Mouse (Mus musculus) limb, embryonic 10.5 days (tissue): Measurements from ENCODE around the gene Ube2cbp. TPM values are rescaled to one million over a fixed set of nuclear protein-coding genes. Genes with fewer than 3 reads are reported as not detected.

ENCODE experiments used
- DNase-seq: peaks from one replicate; pipeline ENCODE4 v3.0.0-alpha.2; 2017; ENCODE audit warnings: low spot score
- H3K27ac ChIP-seq: fragments of 300-500 bp; sonication (generic); 2 replicates; pipeline ENCODE4 v1.5.1; 2016; ENCODE audit warnings: mild to moderate bottlenecking
- H3K27me3 ChIP-seq: fragments of 300-500 bp; sonication (generic); 2 replicates; pipeline ENCODE4 v1.6.1; 2016; ENCODE audit warnings: low read depth, mild to moderate bottlenecking; ENCODE audit not compliant: poor library complexity, severe bottlenecking
- H3K36me3 ChIP-seq: fragments of 300-500 bp; sonication (generic); 2 replicates; pipeline ENCODE4 v1.6.1; 2016; ENCODE audit warnings: mild to moderate bottlenecking, moderate library complexity
- H3K4me1 ChIP-seq: fragments of 300-500 bp; sonication (generic); 2 replicates; pipeline ENCODE4 v1.6.1; 2016
- H3K4me3 ChIP-seq: fragments of 300-500 bp; sonication (generic); 2 replicates; pipeline ENCODE4 v1.5.1; 2016; ENCODE audit warnings: mild to moderate bottlenecking, moderate library complexity
- H3K9me3 ChIP-seq: fragments of 300-500 bp; sonication (generic); replicated peaks from 2 replicates; pipeline ENCODE4 v1.6.1; 2016; ENCODE audit warnings: mild to moderate bottlenecking
- WGBS: fragments of 180-500 bp; shearing (Covaris S2); methylation state at CpG from one replicate; pipeline ENCODE4 v1.1.7; 2016; 5-methylcytosine and 5-hydroxymethylcytosine counted together
- polyA plus RNA-seq: library from polyadenylated mRNA; unstranded; fragments of >200 nt; fragmentation: Nextera tagmentation; extraction: Ambion mirVana; gene quantifications from 2 replicates; pipeline ENCODE4 v1.2.1, GENCODE M21; 2016

The Ube2cbp gene
- polyA plus RNA-seq, 1 experiment from 2014 or later, result 7.8 TPM

DNA sequence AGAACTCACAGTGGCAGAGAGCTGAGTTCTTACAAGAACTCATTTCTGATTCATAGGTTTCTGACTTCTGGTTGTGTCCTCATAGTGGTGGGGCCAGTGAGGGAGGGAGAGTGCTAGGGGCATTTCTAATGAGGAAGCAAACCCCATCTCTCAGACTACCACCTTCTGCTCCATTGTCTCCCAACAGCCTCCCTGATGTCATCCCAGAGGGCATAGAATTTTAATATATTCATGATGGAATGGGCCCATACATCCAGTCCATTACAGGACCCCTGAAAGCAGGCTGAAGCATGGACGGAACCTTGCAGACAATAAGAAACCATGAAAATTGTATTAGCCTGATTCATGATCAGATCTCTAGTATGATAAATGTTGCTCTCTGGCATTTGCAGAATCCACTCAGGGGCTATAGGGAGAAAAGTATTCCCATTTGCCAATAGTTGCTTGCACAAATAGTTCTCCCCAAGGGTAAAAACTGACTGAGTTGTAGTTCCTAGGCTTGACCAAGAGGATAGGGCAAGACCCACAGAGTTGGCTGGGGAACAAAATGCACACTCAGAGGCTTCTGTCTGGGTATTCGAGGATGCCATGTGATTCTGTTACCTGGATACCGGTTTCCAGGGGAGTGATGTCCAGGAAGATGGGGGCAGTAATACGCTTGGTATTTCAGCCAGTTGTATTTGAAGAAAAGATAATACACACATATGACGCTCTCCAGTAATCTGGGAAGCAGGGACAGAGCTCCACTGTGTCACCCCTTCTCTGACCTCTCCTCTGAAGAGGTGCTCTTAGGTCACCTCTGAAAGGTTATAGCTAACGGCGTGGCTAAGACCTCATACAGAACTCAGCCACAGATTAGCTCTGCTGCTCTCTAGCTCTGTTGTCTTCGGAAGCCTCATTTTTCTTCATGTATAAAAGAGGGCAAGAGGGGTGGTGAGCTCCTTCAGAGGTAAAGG, 167.8 kb downstream of the Ube2cbp start:
- no peaks in the 10 kb centered on the region for H3K4me1 ChIP-seq
- no peaks in the 10 kb centered on the region for H3K27me3 ChIP-seq
- H3K4me3 ChIP-seq, result no peak overlapping the region
- H3K9me3 ChIP-seq, result no peaks in the 10 kb centered on the region
- DNase-seq, result no peak
- no peak overlapping the region for H3K27ac ChIP-seq
- no peaks in the 10 kb centered on the region for H3K36me3 ChIP-seq
- WGBS, result 86% methylated on average over 8 of the region's 8 CpGs

DNA sequence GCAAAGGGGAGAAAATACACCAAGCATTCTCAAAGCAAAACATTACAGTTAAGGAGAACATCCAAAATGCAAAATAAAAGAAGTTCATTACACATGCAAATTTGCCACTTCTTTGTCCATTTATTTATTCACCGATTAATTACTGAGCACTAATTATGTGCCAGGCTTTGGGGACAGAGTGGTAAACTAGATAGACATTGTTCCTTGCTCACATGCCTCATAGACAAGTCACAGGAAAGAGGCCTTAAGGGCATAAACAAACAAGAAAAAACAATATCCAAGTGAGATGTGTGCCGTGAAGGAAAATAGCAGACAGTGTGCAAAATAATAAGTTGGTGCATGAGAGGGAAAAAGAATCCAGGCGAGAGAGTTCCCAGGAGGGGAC, 177.2 kb downstream of the Ube2cbp start:
- 90% methylated on average over 3 of the region's 3 CpGs for WGBS
- H3K36me3 ChIP-seq, result no peaks in the 10 kb centered on the region
- no peak for DNase-seq

DNA sequence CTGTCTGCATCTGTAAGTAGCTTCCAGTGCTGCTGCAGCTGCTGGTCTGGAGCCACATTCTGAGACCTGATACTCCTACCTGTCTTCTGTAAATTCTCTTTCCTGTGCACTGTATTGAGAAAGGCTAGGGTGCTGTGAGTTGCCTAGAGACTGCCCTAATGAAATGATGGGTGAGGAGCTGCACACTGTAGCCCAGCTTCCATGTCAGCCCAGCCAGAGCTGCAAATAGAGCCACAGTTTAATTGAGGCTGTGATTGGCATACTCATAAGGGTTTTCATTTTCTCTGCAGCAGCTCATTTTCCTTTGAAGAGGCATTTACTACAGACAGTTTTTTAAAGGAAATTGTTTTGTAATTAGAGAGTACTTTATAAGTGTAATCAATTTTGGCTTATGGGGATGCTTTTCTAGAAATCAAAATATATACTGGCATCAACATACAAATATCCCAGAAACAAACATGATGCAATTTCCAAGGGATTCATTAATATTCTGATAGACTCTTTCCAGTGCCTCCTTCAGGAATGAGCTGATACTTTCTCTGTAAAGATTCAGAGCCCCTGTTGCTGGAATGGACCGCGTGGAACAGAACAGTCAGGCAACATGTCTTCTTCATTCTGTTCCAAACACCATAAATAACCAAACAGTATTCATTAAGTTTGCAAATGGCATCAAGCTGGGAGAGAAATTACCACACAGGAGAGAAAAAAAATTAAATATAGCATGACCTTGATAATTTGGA, 177.8 kb downstream of the Ube2cbp start:
- Histone ChIP-seq H3K9me3 (no peaks in the 10 kb centered on the region), H3K27me3 (no peaks in the 10 kb centered on the region), H3K4me3 (no peak overlapping the region), H3K4me1 (no peaks in the 10 kb centered on the region), H3K36me3 (no peaks in the 10 kb centered on the region), H3K27ac (no peak overlapping the region)
- no peak for DNase-seq
- 91% methylated on average over 2 of the region's 2 CpGs for WGBS

More for the DNA sequence above, 177.2 kb downstream of the Ube2cbp start:
- no peaks in the 10 kb centered on the region for H3K9me3 ChIP-seq
- H3K27me3 ChIP-seq, result no peaks in the 10 kb centered on the region
- H3K27ac ChIP-seq, result no peak overlapping the region
- no peaks in the 10 kb centered on the region for H3K4me1 ChIP-seq
- no peak overlapping the region for H3K4me3 ChIP-seq

DNA sequence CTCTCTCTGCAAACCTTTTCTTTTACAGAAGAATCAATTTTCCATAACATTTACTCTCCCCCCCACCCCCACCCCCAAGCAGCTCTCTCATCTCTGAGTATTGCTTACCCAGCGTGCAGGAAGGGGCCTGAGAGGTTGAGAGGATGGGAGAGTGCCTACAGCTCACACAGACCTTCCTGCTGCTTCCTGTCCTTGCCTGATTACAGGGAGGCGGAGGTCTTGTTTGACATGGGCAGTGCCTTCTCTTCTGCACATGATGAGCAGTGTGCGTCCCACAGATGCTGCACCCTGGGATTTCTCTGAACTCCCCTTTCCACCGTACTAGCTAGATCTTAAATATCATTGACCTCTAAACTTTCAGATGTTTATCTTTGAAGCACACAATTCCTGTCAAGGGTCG, 182.2 kb downstream of the Ube2cbp start:
- Histone ChIP-seq H3K27me3 (no peaks in the 10 kb centered on the region), H3K4me3 (no peak overlapping the region), H3K4me1 (no peaks in the 10 kb centered on the region), H3K27ac (no peak overlapping the region), H3K36me3 (no peaks in the 10 kb centered on the region), H3K9me3 (no peaks in the 10 kb centered on the region)
- WGBS, result 72% methylated on average over 5 of the region's 5 CpGs
- no peak for DNase-seq

DNA sequence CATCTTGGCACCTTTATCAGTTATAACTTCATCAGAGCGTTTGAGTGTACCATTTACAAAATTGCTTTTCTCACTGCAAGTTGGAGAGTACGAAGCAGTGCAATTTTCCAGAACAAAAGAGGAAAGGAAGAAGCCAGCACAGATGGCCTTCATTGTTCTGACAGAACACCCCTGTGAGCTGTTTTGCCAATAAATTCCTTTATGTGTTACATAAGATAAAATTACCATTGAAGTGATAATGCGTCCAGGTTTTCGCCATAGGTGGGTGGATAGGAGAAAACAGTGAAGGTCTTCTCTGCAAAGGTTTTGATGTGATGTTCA, 183.6 kb downstream of the Ube2cbp start:
- no peak for DNase-seq
- Histone ChIP-seq H3K4me3 (no peak overlapping the region), H3K27ac (no peak overlapping the region), H3K9me3 (no peaks in the 10 kb centered on the region), H3K4me1 (no peaks in the 10 kb centered on the region), H3K27me3 (no peaks in the 10 kb centered on the region), H3K36me3 (no peaks in the 10 kb centered on the region)
- 67% methylated on average over 4 of the region's 4 CpGs for WGBS

DNA sequence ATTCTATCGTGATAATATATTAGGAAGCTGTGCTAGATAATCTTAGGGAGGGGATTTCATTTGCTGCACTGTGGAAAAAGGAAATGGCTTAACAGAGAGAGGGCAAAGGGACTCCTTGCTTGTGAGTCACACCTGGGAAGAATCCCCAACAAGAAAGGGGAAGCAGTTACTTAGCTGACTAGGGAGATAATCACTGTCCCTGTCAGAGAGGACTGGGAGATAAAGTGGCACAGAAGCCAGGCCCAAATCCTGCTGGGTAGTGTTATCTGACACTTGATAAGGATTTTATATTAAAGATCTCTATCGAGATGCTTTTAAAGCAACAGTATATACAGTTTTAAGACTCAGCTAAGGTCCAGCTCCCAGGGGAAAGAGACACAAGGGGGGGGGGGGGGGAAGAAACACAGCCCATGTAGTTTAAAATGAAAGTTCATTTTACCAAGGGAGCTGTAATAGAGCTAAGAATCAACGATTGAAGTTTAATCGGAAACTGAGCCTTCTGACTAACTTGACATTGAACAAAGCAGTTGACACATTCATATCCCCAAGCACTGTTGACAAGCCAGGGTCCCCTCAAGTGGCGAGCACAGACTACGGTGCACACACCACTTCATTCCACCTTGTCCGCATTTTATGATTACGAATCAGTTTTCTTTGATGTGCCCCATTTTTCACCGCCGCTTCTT, 184.1 kb downstream of the Ube2cbp start:
- Histone ChIP-seq H3K4me3 (no peak overlapping the region), H3K9me3 (no peaks in the 10 kb centered on the region), H3K27ac (no peak overlapping the region), H3K4me1 (no peaks in the 10 kb centered on the region), H3K36me3 (no peaks in the 10 kb centered on the region), H3K27me3 (no peaks in the 10 kb centered on the region)
- no peak for DNase-seq
- 87% methylated on average over 10 of the region's 10 CpGs for WGBS

DNA sequence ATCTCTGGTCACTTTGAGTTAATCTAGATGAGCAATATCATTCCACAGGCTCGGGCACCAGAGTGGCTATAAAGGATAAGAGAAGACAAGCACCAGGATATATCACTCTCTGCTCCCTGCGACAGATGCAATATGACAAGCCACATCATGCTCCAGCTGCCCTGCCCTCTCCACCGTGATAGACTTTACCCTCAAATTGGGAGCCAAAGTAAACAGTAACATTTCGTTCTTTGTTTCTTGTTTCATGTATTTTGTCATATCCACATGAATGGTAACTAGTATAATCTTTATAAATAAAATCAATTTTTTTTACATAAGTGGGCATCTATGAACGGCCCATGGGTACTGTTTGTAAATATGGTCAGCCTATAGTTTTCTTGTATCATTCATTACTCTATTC, 195.2 kb downstream of the Ube2cbp start:
- no peaks in the 10 kb centered on the region for H3K36me3 ChIP-seq
- no peaks in the 10 kb centered on the region for H3K27me3 ChIP-seq
- no peak overlapping the region for H3K4me3 ChIP-seq
- H3K4me1 ChIP-seq, result no peaks in the 10 kb centered on the region
- 87% methylated on average over 5 of the region's 5 CpGs for WGBS
- H3K27ac ChIP-seq, result no peak overlapping the region
- DNase-seq, result no peak
- no peaks in the 10 kb centered on the region for H3K9me3 ChIP-seq

DNA sequence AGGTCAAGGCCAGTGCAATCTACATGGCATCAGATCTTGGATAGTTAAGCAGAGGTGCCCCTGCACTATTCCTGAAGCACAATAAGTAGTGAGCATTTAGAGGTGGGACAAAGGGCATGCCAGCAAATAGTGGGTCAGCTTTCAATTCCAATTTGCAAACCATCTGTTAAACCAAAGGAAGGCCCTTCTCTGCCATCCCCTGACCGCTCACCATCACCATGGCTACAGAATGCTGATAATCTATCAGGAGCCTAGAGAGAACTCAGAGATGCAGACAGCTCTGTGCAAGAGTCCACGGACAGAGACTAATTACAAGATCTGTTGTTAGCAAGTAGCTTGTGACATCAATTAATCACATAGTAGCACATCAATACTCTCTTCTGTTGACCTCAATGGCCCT, 198.1 kb downstream of the Ube2cbp start:
- 28% methylated on average over 2 of the region's 2 CpGs for WGBS
- no peaks in the 10 kb centered on the region for H3K27me3 ChIP-seq
- H3K27ac ChIP-seq, result no peak overlapping the region
- no peak for DNase-seq
- H3K9me3 ChIP-seq, result no peaks in the 10 kb centered on the region
- H3K4me1 ChIP-seq, result no peaks in the 10 kb centered on the region
- no peaks in the 10 kb centered on the region for H3K36me3 ChIP-seq
- H3K4me3 ChIP-seq, result no peak overlapping the region

Other genes with a start within 250 kb of the Ube2cbp start
- gene Dop1a, start 2.2 kb upstream of the Ube2cbp start, polyA plus RNA-seq, result 8.4 and 10.6 TPM in 2 replicates
- gene Pgm3, start 106.9 kb upstream of the Ube2cbp start, polyA plus RNA-seq, result 34.2 and 37.2 TPM in 2 replicates
- 1.6 and 2.6 TPM in 2 replicates for gene Rwdd2a, start 107.0 kb upstream of the Ube2cbp start, polyA plus RNA-seq
- gene Me1, start 231.0 kb upstream of the Ube2cbp start, polyA plus RNA-seq, result 6.2 and 9.4 TPM in 2 replicates